Mouse (Mus musculus) urinary bladder, adult 18-20 months (tissue): ENCODE data around the gene Nxt1.
A peak's percentile ranks its signal among the peaks of the same experiment; 100 is the strongest.

ENCODE experiments used
- DNase-seq, 2 experiments: peaks; one replicate each; pipeline ENCODE4 v3.0.0; 2022; ENCODE audit warnings: low spot score in 2 of 2, mixed read lengths in 2 of 2

The Nxt1 gene

DNA sequence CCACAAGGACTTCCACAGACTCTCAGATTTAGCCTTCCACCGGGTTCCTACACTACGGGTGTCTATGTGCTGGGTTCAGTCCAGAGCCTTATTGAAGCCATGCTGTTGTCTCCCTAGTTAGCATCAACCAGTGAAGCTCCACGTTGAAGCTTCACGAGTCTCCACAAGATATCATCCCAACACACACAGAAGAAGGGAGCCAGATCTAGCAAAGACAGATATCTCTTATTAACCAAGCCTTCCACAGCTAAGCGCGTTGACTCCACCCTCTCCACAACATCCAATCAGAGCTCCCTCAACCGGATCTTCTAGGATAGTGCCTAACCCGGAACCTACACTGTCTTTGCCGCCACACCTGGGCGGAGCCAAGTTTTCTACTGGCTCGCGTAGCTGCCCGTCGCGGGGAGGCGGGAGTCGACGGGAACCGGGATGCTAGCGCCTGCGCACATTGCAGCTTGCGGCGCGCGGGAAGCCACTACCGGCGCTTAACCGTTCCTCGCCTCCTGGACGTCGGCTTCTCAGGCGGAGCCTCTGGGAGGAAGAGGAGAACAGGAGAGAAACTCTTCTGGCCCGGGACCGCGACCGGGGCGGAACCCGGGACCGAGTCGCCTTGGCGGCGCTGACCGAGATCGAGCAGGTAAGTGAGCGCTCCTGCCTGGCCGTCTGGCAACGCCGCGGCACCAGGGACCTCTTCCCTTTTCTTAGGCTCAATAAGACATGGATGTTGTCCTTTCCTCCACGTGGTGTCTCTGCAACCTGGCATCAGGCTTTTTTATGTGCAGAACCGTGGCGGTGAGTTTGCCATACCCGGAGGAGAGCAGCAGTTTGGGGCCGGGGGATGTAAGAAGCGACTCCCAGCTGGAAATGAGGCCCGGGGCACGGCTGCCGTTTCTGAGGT, at the start of gene Nxt1:
Gene Nxt1 (plus strand): TSS at position 403 of the 898 bp plus-strand sequence.
- DNase-seq: peak; percentile 99 to 100

DNA sequence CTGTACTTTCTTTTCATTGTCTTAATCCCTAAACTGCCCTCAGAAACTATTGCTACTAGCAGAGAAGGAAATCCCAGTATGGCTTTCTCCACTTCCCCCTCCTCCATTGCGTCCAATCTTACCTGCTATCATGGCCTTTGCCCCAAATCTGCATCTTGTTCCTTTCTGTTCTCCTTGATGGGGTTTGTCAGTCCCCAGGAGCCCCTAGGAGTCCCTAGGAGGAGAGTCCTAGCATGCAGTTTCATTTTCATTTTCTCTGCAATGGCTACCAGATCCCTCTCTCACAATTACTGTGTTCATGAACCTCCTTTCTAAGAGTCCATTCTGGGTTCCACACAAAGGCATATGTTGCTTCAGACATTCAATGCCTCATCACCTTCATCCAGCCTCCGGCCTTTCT, 49.3 kb upstream of the Nxt1 start:
- no peak for DNase-seq

DNA sequence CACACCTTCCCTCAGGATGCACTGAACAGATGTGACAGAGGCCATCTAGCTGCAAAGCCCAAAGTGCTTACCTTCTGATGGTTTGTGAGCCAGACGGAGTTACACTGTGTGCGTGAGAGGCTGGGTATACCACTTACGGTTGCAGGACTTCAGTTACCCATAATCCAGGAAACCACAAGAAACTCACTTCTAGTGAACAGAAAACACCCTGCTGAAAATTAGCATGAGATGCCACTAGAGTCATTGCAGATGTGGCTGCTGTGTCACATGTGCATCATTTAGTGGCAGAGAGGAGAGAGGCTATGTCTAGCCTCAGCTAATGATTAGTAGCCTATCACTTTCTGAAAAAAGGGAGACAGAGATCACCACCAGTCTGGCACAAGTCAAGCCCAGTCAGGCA, 47.9 kb upstream of the Nxt1 start:
- DNase-seq: no peak

DNA sequence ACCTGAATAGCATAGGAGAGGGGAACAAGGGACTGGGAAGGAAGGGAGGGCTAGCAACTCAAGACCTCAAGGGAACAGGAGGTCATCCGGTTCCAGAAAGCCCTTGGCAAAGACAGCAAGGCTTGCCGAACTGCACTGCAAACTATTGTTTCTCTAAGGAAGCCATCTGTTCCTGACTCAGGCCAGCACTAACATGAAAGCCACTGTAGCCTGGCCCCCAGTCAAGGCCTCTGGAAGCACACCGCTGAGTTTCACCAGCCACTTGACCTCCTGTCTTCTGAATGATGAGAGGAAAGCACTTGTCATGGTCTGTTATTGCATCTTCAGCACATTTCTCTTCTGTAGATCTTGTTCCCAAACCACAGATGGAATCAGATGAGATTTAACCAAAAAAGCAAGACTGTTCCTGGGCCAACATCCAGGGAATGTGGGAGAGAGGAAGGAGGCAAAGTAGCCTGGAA, 45.4 kb upstream of the Nxt1 start:
- no peak for DNase-seq

DNA sequence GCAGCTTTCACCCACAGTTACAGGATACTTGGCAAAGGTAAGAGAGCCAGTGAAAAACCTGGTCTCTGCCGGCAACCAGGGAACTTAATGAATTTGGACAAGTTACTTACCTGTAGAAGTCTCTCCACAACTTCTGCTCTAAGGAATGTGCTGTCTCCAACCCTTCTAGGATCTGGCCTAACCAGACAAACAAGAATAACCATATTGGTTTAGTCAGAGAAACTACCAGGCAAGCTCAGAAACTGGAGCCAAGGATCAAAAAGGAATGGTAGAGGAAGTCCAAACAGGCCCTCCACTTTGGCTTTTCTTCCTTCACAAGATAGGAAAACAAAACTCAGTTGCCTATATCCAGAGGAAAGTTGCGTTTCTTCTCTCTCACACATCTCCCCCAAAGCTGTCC, 41.4 kb upstream of the Nxt1 start:
- DNase-seq: no peak

DNA sequence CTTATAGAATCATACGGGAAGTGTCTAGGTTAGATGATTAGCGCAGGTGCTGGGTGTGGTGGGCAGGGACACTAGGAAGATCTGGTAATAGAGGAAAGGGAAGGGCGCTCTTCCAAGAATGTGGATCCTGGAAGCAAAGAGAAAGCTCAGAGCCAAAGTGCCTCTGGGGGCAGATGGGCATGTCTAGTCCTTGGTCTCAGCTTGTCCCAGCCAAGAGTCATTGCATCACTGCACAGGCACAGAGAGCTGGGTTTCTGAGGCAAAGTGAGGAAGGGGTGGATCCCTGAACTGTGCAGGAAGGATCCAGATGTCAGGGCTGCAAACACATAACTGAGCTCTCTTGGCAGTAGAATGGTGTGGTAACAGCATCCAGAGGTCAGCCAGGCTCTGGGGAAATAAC, 40.8 kb upstream of the Nxt1 start:
- no peak for DNase-seq

DNA sequence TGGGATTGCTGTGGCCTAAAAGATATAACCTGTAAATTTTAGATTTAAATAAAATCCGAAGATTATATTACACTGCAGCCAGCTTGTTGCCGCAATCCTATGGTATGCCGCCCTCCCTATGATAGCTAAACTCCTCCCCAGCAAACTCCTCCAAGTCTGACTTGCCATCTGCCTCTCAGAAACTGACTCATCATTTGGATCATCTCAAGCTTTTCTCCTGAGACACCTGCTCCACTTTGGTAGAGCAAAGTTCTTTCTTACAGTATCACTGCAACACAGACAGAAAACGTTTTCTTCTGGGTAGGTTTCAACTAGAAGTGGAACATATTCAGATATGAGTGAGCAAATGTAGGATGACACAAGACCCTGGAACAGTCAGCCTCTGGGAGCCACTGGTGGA, 37.9 kb upstream of the Nxt1 start:
- DNase-seq: no peak

DNA sequence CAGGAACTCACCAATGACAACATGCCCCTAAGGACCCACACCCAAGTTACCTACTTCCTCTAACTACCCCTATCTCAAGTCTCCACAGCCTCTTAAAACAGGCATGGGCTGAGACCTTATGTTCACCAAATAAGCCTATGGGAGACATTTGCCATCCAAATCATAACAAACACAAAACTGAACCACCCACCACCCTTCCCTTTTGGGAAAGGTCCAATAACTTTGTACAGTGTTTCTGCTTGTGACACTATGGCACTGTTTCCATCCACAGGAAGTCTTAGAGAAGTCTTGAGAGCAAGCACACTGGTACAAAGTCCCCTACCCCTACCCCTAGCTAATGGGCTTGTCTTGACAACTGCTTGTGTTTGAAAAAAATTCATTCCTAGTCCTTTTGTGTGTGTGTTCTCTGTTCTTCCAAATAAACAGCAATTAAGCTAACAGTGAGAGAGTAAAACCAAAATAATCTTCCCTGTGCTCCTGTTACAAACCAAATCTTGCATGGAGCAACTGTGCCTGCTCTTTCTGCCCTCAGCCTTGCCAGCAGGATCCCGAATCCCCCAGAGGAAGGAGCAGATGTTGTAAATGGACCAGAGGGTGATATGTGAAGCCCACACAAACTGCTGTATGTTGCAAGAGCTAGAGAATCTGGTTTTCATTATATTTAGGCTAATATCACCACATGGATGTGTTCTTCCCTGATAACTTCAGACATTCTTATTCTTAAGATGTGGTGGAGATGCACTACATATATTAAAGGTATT, 29.6 kb upstream of the Nxt1 start:
- DNase-seq: no peak

DNA sequence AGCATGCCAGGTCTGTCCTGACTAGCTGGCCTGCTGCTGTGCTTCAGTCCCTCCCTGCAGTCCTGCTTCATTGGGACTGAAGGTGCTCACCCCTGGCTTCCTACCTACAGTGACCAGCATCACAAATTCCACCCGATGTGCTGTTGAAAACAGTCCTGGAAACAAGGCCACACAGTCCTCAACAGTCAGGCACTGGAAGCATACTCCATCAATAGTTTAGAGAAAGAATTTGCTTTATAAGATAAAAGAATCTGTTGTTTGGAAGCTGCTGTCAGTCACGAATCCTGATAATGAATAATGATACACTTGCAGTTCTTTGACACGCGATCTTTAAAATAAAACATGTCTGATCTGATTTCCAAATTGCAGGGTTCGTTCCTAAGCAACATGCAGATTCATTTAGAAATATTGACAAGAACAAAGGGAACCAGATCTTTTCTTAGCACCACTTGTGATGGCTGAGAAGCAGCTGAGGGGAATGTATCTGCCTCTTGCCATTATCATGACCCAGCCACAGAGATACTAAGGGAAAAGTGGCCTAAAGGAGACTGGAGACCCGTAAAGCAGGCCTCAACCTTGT, 27.9 kb upstream of the Nxt1 start:
- no peak for DNase-seq

DNA sequence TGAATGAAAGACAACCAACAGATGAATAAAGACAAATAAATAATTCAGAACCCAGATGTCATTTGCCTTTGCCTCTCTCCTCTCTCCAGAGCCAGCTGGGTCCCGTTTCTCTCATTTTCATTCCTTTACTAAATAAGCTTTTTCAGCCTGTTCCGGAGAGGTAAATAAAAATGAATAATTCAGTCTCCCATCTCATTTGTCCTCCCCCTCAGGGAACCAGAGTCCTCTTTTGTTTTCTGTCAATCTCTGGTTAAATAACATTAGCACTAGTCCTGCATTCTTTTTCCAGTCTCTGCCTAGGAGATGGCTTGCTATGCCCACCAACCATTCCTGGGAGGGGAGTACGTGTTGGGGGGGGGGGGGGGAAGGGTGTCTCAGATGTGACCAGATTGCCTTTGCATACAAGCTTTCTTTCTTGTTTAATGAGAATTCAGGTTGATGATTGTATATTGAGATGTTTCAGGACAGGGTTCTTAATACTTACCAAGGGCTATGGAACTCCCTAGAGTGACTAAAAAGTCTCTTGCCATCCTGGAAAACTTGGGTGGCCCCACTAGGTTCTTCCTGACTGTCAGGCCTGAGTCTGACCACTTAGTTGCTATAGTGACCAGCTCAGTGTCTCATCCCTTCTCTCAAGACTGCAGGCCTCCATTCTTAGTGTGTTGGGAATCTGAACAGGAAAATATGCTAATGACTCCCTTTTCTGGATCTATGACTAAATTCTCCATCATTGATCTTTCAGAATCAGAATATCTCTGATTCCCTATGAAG, 21.6 kb upstream of the Nxt1 start:
- no peak for DNase-seq

DNA sequence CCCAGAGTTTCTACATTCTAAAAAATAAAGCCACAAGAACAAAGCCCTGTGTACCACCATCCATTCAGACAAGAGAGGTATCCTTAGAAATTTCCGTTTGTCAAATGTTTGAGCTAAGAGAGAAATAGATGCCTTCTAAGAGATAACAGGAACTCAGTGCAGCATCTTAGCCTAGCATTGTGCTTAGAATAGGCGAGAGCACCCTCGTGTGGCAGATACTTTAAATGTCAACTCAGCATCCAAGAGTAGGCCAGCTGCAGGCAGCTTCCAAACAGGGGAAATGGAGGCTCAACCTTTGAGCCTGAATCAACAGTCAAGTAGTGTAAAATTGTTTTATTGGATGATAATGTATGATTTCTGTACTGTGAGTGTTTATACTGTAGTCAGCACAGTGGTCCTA, 17.4 kb upstream of the Nxt1 start:
- peak; percentile 41 to 58 for DNase-seq

DNA sequence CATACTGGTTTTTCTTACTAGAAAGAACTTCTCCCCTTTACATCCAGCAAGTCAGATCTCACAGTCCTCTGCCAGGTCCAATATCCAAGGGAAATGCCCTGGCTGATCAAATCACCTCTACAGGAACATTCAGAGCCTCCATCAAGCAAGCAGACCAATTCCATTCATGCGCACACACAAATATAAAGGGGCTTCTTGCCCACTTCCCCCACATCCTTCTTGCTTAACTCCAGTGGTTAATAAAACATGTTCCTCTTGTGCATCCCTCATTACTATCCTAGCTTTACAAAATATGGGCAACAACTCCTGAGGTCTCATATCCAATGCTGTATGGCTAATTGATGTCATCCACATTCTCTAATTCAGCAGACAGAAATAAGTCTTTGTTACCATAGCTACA, 8.9 kb upstream of the Nxt1 start:
- no peak for DNase-seq

DNA sequence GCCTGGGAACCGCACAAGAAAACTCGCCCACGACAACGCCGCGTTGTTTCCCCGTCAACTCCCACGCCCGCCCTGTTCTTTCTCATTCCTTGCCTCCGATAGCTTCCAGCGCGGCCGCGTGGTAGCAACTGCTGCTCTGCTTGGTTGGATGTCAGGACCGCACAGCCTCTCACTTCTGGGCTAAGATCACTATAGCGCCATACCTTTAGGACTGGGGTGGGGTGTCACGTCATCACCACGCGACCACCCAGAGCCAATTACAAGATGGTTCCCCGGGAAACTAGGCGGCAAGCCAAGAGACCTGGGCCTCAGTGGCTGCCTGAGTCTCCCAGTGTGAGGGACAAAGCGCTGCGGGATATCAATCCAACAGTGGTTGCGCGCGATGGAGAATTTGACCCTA, 5.4 kb downstream of the Nxt1 start:
- peak; percentile 37 to 41 for DNase-seq

DNA sequence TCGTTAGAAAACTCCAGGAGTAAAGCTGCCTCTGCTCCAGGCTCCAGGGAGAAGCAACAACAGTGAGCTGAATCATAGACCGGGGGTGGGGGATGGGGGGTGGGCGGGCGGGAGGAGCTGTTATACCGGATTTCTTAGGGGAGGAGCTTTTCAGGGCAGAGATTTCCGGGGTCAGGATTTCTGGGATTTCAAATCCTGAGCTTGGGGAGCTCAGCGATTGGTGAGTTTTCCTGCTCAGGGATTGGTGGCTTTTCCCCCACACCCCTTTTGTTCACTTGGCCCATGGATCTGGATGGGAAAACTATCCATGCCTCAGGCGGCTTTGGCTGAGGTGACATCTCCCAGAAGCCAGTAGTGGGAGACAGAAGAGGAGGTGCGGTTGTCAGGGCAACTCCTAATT, 6.9 kb downstream of the Nxt1 start:
- peak; percentile 37 to 60 for DNase-seq

DNA sequence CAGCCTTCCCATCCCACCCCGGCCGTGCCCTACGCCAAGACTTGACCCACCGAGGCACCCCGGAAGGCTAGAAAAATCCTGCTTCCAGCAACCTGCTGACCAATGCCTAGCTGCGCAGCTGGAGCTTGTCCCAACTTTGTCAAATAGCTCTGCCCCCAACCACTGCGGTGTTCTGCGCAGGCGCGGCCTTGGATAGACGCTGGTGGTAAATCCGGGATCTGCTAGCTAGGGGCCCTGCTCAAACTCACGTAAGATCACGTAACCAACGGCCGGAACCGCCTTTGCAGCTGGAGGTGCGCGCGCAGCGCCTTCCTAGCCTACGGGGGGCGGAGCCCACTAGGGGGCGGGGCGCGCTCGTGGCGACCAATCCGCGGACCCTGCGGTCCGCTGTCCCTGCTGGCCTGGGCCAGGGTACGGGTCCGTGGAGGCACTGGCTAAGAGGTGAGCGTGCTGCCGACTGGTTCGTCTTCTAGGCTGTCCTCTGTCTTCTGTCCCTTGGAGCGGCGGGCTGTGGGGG, 8.4 kb downstream of the Nxt1 start, which contains the start of gene Gzf1:
Gene Gzf1 (plus strand): TSS at position 249 of the 517 bp plus-strand sequence.
- peak; percentile 97 to 98 for DNase-seq

DNA sequence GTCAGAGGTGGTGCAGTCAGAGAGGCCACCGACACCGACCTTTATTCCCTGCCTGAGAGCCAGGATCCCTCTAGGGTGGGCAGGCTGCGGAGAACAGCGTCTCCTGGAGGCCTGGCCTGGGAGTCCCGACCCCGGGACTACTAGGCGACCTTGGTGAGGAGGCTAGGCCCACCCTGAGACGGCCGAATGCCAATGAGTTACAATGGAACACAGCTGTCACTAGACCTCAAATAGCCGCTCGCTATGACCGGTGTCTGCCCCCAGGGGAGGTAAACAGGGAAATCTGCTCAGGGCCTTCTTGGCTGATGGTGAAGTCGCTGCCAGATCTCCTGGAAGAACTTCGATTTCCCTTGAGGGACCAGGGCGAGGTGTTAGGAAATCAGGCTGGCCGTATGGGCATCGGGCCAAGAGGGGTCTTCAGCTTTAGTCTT, 9.1 kb downstream of the Nxt1 start:
- peak in 1 of 2 experiments; percentile 18 for DNase-seq

DNA sequence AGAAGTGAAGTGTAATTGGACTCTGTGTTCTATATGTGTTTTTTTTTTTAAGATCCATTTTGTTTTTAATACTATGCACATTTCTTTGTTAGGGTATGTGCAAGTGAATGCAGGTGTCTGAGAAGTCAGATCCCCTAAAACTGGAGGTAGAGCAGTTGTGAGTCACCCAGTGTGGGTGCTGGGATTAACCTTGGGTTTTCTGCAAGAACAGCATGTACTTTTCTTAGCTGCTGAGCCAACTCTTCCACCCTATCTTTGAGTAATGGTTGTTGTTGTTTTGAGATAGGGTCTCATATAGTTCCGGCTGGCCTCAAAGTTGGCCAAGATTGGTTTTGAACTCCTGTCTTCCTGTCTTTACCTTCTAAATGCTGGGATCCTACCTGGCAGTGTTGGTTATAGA, 10.6 kb downstream of the Nxt1 start:
- no peak for DNase-seq

DNA sequence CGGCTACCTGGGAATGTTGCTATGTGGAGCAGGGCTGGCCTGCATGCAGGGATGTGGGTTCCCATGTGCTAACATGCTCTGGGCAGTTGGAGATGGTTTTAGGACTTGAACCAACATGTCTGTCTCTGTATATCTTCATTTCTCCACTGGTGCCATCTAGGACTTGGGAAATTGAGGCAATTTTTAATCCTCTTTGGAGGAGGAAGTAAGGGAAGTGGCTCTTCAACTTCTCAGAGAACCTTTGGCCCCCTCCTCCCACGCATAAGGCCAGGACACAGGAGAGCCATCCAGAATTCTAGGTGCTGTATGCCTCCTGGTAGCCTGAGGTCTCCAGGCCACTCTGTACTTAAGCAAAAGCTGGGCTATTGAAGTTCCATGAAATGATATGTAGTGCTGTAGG, 12.6 kb downstream of the Nxt1 start:
- no peak for DNase-seq

DNA sequence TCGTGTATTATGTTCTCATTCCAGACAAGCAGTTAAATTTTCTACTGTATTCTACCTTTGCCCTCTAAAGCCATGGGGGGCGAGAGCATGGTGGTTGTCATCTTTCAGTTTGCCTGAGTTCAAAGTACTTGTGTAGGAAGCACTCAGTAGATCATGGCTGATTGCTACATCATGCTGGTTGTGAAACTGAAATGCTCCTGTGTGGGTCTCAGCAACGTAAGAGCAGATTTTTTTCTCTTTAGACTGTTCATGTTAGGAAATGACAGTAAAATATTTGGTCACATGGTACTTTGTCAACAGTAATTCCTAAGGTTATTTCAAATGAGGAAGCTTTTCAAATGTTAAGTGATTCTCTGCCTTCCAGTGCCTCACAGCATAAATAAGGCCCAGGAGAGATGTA, 13.3 kb downstream of the Nxt1 start:
- DNase-seq: no peak

DNA sequence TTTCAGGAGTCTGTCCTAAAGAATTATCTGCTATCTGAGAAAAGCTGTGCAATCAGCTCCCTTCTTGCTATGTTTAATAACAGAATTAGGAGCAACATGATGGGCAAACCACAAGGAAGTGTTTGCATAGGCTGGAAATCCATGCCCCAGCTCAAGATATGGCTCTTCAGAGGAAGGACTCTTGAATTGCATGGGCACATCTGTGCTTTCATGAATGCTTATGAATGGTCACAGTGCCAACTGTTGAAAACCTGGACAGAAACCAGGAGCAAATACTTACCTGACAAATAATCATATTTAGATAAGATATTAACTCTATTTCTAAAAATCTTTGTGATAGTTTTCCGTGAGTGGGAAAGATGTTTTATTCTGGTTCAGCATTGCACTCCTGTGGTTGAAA, 14.5 kb downstream of the Nxt1 start:
- no peak for DNase-seq

DNA sequence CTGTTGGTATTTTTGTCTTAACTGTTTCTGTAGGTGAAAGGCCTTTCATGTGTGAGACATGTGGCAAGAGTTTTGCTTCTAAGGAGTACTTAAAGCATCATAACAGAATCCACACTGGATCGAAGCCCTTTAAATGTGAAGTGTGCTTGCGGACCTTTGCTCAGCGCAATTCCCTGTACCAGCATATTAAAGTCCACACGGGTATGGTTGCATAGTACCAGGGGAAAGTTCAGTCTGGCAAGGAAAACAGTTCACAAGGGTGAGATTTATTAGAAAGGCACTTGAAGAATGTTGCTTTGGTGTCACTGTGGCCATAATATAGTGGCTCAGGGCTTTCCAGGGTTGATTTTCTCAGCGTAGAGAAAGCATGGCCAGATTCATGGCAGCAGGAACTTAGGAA, 15.6 kb downstream of the Nxt1 start:
- DNase-seq: no peak
